Mouse (Mus musculus): Measurements from ENCODE around the gene Aes.
A peak's percentile ranks its signal among the peaks of the same experiment; 100 is the strongest.

Aes gene

GRCm38 (mm10) chr10:81545161-81545747, 14.0 kb upstream of the Aes start, which contains the start of gene Gna11:
TSS of gene Gna11 (minus strand) at chr10:81545190.
- peak; percentile 100 for DNase-seq

- no peak for DNase-seq
Observed at GRCm38 (mm10) chr10:81546332-81546731, 13.0 kb upstream of the Aes start.

- DNase-seq, result no peak
Observed at GRCm38 (mm10) chr10:81546788-81547571, 12.3 kb upstream of the Aes start.

GRCm38 (mm10) chr10:81548944-81549343, 10.3 kb upstream of the Aes start:
- no peak for DNase-seq

- peak; percentile 71 to 81 for DNase-seq
Observed at GRCm38 (mm10) chr10:81550257-81550656, 9.0 kb upstream of the Aes start.

GRCm38 (mm10) chr10:81551597-81552102, 7.6 kb upstream of the Aes start:
- peak; percentile 84 to 91 for DNase-seq

- peak in 1 of 2 experiments; percentile 67 for DNase-seq
Observed at GRCm38 (mm10) chr10:81553232-81553631, 6.1 kb upstream of the Aes start.

- no peak for DNase-seq
Observed at GRCm38 (mm10) chr10:81553807-81554755, 5.2 kb upstream of the Aes start.

GRCm38 (mm10) chr10:81556282-81556681, 3.0 kb upstream of the Aes start:
- DNase-seq, result peak in 1 of 2 experiments; percentile 42

GRCm38 (mm10) chr10:81557491-81557890, 1.8 kb upstream of the Aes start:
- DNase-seq, result no peak

GRCm38 (mm10) chr10:81559627-81560539, 595 bp downstream of the Aes start:
- peak; percentile 82 to 84 for DNase-seq

GRCm38 (mm10) chr10:81560719-81561459, 1.6 kb downstream of the Aes start:
- peak in 1 of 2 experiments; percentile 42 for DNase-seq

- DNase-seq, result peak in 1 of 2 experiments; percentile 26
Observed at GRCm38 (mm10) chr10:81562411-81562810, 3.1 kb downstream of the Aes start.

GRCm38 (mm10) chr10:81563481-81563880, 4.2 kb downstream of the Aes start:
- peak in 1 of 2 experiments; percentile 46 for DNase-seq

- DNase-seq, result peak; percentile 61 to 75
Observed at GRCm38 (mm10) chr10:81564216-81564615, 4.9 kb downstream of the Aes start.

GRCm38 (mm10) chr10:81564734-81565133, 5.4 kb downstream of the Aes start:
- DNase-seq, result peak; percentile 67 to 82

- DNase-seq, result peak in 1 of 2 experiments; percentile 25
Observed at GRCm38 (mm10) chr10:81565257-81566228, 6.3 kb downstream of the Aes start.

- DNase-seq, result peak; percentile 29 to 65
Observed at GRCm38 (mm10) chr10:81568381-81569191, 9.3 kb downstream of the Aes start.

Data from cerebellum, postnatal 25 days (tissue).